Mouse (Mus musculus) thymus, adult 2 months (tissue): Measurements from ENCODE around the gene Otogl. TPM values are rescaled to one million over a fixed set of nuclear protein-coding genes. Genes with fewer than 3 reads are reported as not detected.

Experiments
- DNase-seq: peaks from one replicate; pipeline ENCODE4 v3.0.0; 2021
- H3K27ac ChIP-seq: fragments of 200-500 bp; 2 replicates; pipeline ENCODE4 v1.5.1; 2012; ENCODE audit warnings: low read length, control low read depth; ENCODE audit not compliant: control insufficient read depth, insufficient read depth
- H3K27me3 ChIP-seq: fragments of 200-500 bp; 2 replicates; pipeline ENCODE4 v1.6.1; 2012; ENCODE audit warnings: mild to moderate bottlenecking, low read length, moderate library complexity, mixed read lengths; ENCODE audit not compliant: control insufficient read depth, insufficient read depth
- H3K36me3 ChIP-seq: fragments of 200-500 bp; 2 replicates; pipeline ENCODE4 v1.6.1; 2012; ENCODE audit warnings: mild to moderate bottlenecking, low read length, moderate library complexity; ENCODE audit not compliant: control insufficient read depth, insufficient read depth
- H3K4me1 ChIP-seq: fragments of 200-500 bp; replicated peaks from 2 replicates; pipeline ENCODE4 v1.6.1; 2012; ENCODE audit warnings: low read length; ENCODE audit not compliant: control insufficient read depth, insufficient read depth
- H3K4me3 ChIP-seq: fragments of 200-500 bp; 2 replicates; pipeline ENCODE4 v1.5.1; 2012; ENCODE audit warnings: mild to moderate bottlenecking, low read length, control low read depth, moderate library complexity; ENCODE audit not compliant: control insufficient read depth, insufficient read depth
- CTCF ChIP-seq: fragments of 200-500 bp; IDR thresholded peaks from 2 replicates; pipeline ENCODE4 v1.5.1; 2012; ENCODE audit warnings: mild to moderate bottlenecking, control low read depth, low read length, moderate library complexity, borderline replicate concordance; ENCODE audit not compliant: control insufficient read depth, poor library complexity, insufficient read depth; ENCODE audit errors: extremely low read depth
- POLR2A ChIP-seq: fragments of 200-500 bp; IDR thresholded peaks from 2 replicates; pipeline ENCODE4 v1.6.1; 2012; ENCODE audit warnings: mild to moderate bottlenecking, low read length, control low read depth, moderate library complexity; ENCODE audit not compliant: control insufficient read depth, poor library complexity, insufficient read depth; ENCODE audit errors: extremely low read depth
- WGBS: fragments of 180-500 bp; shearing (Covaris S2); methylation state at CpG from one replicate; pipeline ENCODE4 v1.1.7; 2018; 5-methylcytosine and 5-hydroxymethylcytosine counted together
- polyA plus RNA-seq: library from polyadenylated mRNA; depleted of rRNA; stranded (reverse); fragments of >200 nt; gene quantifications from 2 replicates; pipeline ENCODE4 v1.2.3, GENCODE M21; 2012

The Otogl gene
- polyA plus RNA-seq, 1 experiment, result 0.04 TPM

DNA sequence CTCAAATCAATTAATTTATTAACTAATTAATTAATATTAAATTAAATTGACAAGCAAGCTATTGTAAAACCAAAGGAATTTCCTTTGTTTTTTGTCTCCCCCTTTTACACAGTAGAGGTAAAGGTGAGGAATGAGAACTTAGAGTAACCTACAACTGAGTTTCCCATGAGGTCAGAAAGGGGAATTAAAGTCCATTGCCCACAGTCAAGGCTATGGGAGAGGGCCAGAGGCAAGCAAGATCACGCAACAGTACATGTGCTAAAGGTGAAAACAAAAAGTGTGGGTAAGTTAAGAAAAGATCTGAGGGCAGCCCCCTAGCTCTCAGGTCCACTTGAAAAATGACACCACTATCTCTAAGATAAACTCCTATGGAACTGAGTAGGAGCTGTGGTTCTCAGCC is 9.2 kb upstream of the Otogl start:
- no peak for TF ChIP-seq CTCF
- TF ChIP-seq POLR2A, result no peak
- H3K36me3 ChIP-seq, result no peaks in the 10 kb centered on the region
- H3K4me1 ChIP-seq, result no peaks in the 10 kb centered on the region
- 100% methylated on average over 1 of the region's 1 CpGs for WGBS
- no peak overlapping the region for H3K27ac ChIP-seq
- H3K27me3 ChIP-seq, result no peaks in the 10 kb centered on the region
- DNase-seq, result no peak
- H3K4me3 ChIP-seq, result no peak overlapping the region

DNA sequence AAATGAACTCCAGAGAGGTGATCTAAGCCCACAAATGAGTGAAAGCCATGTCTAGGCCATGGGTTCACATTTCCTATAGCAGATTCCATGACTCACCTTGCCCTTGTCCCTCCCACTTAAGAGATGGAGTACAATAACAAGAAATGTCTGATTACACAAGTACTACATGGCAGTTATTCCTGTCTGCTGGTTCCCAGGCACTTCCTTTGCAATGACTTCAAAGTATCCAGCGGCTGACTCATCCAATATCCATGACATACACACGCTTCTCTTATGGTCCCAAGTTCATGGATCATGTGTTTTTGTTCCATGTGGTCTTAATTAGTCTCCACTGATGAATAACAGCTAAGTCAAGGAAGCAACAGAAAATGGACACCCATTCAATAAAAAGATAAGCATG is 1.1 kb upstream of the Otogl start:
- TF ChIP-seq POLR2A (no peak), CTCF (no peak)
- WGBS, result 93% methylated on average over 2 of the region's 2 CpGs
- H3K27me3 ChIP-seq, result no peaks in the 10 kb centered on the region
- DNase-seq, result no peak
- H3K4me3 ChIP-seq, result no peak overlapping the region
- no peaks in the 10 kb centered on the region for H3K36me3 ChIP-seq
- H3K27ac ChIP-seq, result no peak overlapping the region
- no peaks in the 10 kb centered on the region for H3K4me1 ChIP-seq

DNA sequence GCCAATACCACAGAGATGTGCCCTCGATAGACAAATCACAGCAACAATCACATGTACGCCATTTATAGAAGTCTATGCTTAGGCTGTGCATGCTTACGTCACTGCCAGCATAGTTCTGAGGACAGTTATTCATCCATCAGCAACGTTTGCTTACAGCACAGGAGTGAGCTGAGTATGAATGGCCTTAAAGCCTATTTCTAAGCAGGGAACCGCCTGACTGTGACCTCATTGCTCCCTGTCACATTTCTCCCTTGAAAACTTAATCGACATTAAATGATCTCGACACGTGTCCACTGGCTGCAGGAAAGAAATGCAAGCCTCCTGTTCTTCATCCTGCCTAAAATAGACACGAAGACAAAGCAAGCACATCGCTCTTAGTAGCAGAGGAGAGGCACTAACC is 5.5 kb downstream of the Otogl start:
- Histone ChIP-seq H3K27ac (no peak overlapping the region), H3K27me3 (no peaks in the 10 kb centered on the region), H3K36me3 (no peaks in the 10 kb centered on the region), H3K4me3 (no peak overlapping the region), H3K4me1 (no peaks in the 10 kb centered on the region)
- TF ChIP-seq POLR2A, result no peak
- TF ChIP-seq CTCF, result no peak
- DNase-seq, result no peak
- WGBS, result 93% methylated on average over 10 of the region's 10 CpGs

DNA sequence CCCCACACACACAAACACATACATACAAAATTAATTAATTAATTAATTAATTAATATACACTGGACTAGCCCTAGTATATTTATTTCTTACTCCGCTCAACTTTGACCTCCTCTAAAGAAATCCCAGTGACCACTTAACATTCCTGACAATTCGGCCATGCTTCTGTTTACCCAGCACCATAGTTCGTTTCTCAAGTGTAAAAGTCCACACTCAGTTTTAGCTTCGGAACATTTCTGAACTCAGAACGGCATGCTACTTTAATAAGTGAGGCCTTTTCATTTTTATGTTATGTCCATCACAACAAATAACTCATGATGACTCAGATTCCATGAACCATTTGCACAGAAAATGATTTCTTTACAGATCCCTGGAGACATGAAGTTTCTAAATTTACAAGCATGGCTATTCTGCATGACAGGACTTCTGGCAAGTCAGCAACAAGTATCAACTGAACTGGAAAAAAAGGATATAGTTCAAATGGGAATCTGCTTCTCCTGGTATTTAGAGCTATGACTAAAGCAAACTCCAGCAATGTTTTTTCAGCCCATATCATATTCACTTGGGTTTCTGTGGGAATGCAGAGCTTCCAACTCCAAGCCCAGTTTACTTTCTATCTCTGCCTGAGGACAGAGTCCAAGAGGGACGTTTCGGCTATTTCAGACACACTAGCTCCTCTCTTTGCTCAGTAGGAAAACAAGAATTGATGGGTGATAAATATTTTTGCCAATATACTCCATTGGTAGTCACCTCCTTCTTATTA is 6.5 kb downstream of the Otogl start:
- 92% methylated on average over 7 of the region's 7 CpGs for WGBS
- no peak for TF ChIP-seq POLR2A
- TF ChIP-seq CTCF, result no peak
- DNase-seq, result no peak
- H3K27me3 ChIP-seq, result no peaks in the 10 kb centered on the region
- H3K36me3 ChIP-seq, result no peaks in the 10 kb centered on the region
- no peak overlapping the region for H3K27ac ChIP-seq
- H3K4me1 ChIP-seq, result no peaks in the 10 kb centered on the region
- no peak overlapping the region for H3K4me3 ChIP-seq

DNA sequence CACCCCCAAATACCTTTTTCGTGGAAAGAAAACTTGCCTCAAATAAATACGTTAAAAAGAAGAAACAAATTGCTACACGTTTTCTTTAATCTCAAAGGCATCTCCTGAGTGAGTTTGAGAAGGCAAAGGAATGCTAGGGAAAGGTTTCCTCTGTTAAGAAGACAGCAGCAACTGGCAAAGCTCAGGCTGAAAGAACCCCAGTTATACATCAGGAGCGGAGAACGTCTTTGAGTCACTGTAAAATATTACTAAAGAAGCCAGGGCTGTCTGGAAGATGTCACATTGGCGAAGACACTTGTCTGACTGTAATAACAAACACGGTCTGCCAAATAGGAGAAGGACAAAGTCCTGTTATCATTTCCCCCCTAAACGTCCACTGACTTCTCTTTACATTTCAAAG is 10.0 kb downstream of the Otogl start:
- Histone ChIP-seq H3K4me3 (no peak overlapping the region), H3K27me3 (no peaks in the 10 kb centered on the region), H3K4me1 (no peaks in the 10 kb centered on the region), H3K36me3 (no peaks in the 10 kb centered on the region), H3K27ac (no peak overlapping the region)
- WGBS, result 93% methylated on average over 8 of the region's 8 CpGs
- no peak for TF ChIP-seq CTCF
- TF ChIP-seq POLR2A, result no peak
- no peak for DNase-seq

DNA sequence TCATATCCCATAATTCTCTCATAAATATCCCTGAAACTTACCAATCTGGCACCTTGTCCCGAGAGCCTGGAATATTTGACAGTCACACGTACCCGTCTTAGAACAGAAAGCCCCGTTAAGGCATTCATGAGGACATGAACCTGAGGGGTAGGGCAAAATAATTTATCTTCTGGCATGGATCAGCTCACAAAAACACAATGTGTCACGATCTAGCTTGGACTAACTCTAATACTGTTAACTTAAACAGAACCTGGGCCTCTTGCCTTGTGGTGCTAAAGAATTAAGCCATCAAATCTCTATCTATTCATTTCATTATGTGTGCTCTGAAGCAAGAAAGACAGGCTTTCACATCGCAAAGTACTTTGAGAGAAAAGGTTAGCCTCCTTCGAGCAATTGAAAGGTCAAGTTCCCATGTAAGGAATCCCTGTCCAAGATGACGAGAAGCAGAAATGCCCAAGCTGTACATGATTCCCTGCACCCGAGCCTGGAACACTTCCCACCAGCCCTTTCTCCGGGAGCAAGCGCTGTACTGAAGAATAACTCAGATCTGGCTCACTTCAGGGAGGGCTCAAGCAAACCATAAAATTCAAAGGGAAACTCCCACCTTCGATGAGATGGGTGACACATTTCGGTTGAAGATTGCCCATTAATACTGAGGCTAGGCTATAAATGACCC is 10.6 kb downstream of the Otogl start:
- Histone ChIP-seq H3K4me3 (no peak overlapping the region), H3K27me3 (no peaks in the 10 kb centered on the region), H3K4me1 (no peaks in the 10 kb centered on the region), H3K27ac (no peak overlapping the region), H3K36me3 (no peaks in the 10 kb centered on the region)
- WGBS, result 93% methylated on average over 13 of the region's 13 CpGs
- TF ChIP-seq POLR2A, result no peak
- DNase-seq, result no peak
